Mouse (Mus musculus) intestine, postnatal 0 days (tissue): ENCODE results near the gene Dgke. TPM values are rescaled to one million over a fixed set of nuclear protein-coding genes. Genes with fewer than 3 reads are reported as not detected.

Experiments used
- ATAC-seq: fragments of 200-750 bp; cut with Nextera tagmentation; 2 replicates; pipeline ENCODE4 v1.8.0; 2017; ENCODE audit warnings: mild to moderate bottlenecking, moderate TSS enrichment, moderate library complexity
- H3K27ac ChIP-seq: fragments of 300-500 bp; sonication (generic); 2 replicates; pipeline ENCODE4 v1.5.1; 2014; ENCODE audit warnings: mild to moderate bottlenecking, low read depth, low read length, moderate library complexity
- H3K27me3 ChIP-seq: fragments of 300-500 bp; sonication (generic); replicated peaks from 2 replicates; pipeline ENCODE4 v1.6.1; 2014; ENCODE audit warnings: low read length, mixed read lengths; ENCODE audit not compliant: control insufficient read depth, insufficient read depth
- H3K36me3 ChIP-seq: fragments of 300-500 bp; sonication (generic); 2 replicates; pipeline ENCODE4 v1.6.1; 2014; ENCODE audit warnings: mild to moderate bottlenecking, moderate library complexity; ENCODE audit not compliant: control insufficient read depth, insufficient read depth
- H3K4me1 ChIP-seq: fragments of 300-500 bp; sonication (generic); replicated peaks from 2 replicates; pipeline ENCODE4 v1.6.1; 2014; ENCODE audit warnings: antibody characterized with exemption, low read length, mixed read lengths; ENCODE audit not compliant: control insufficient read depth, insufficient read depth
- H3K4me2 ChIP-seq: fragments of 300-500 bp; sonication (generic); replicated peaks from 2 replicates; pipeline ENCODE4 v1.6.1; 2014; ENCODE audit warnings: low read depth, mild to moderate bottlenecking, moderate library complexity
- H3K4me3 ChIP-seq: fragments of 300-500 bp; sonication (generic); 2 replicates; pipeline ENCODE4 v1.5.1; 2014; ENCODE audit warnings: low read depth, low read length
- H3K9ac ChIP-seq: fragments of 300-500 bp; sonication (generic); 2 replicates; pipeline ENCODE4 v1.6.1; 2014; ENCODE audit warnings: mild to moderate bottlenecking, low read depth, low read length
- H3K9me3 ChIP-seq: fragments of 300-500 bp; sonication (generic); 2 replicates; pipeline ENCODE4 v1.6.1; 2016; ENCODE audit warnings: mixed run types; ENCODE audit not compliant: control insufficient read depth
- CTCF ChIP-seq: sonication (generic); IDR thresholded peaks from 2 replicates; pipeline ENCODE4 v1.5.1; 2016; ENCODE audit warnings: low read depth, mild to moderate bottlenecking, control low read depth, antibody characterized with exemption, moderate library complexity
- WGBS: fragments of 180-500 bp; shearing (Covaris S2); extraction: QIAGEN DNeasy Blood & Tissue Kit; methylation state at CpG from one replicate; pipeline ENCODE4 v1.1.7; 2014; 5-methylcytosine and 5-hydroxymethylcytosine counted together
- polyA plus RNA-seq: library from polyadenylated mRNA; unstranded; fragments of >200 nt; fragmentation: Nextera tagmentation; extraction: Ambion mirVana; gene quantifications from 2 replicates; pipeline ENCODE4 v1.2.1, GENCODE M21; 2015

Gene Dgke
- polyA plus RNA-seq: 1.7 and 2.0 TPM in 2 replicates

- TF ChIP-seq CTCF: no peak
- H3K9me3 ChIP-seq: no peaks in the 10 kb centered on the region
- no peaks in the 10 kb centered on the region for H3K27me3 ChIP-seq
- no peaks in the 10 kb centered on the region for H3K36me3 ChIP-seq
- ATAC-seq: no peak
- H3K4me3 ChIP-seq: no peak within 1 kb of the TSS
- WGBS: 86% methylated on average over 1 of the region's 1 CpGs
- H3K4me1 ChIP-seq: no peaks in the 10 kb centered on the region
- no peak within 1 kb of the TSS for H3K9ac ChIP-seq
- H3K4me2 ChIP-seq: no peak within 1 kb of the TSS
- H3K27ac ChIP-seq: no peak within 1 kb of the TSS
Observed at GRCm38 (mm10) chr11:89066750-89067149, at the start of gene Dgke. Gene Dgke, minus strand, starts transcription at chr11:89066850.

- Histone ChIP-seq H3K4me2 (0 out of 2 replicates have a peak overlapping the region, but pooled peaks have one; percentile 30), H3K4me1 (no peaks in the 10 kb centered on the region), H3K4me3 (no peak overlapping the region), H3K27me3 (no peaks in the 10 kb centered on the region), H3K36me3 (no peaks in the 10 kb centered on the region), H3K9ac (no peak overlapping the region), H3K9me3 (no peaks in the 10 kb centered on the region), H3K27ac (no peak overlapping the region)
- 17% methylated on average over 12 of the region's 12 CpGs for WGBS
- ATAC-seq: peak; percentile 77
- TF ChIP-seq CTCF: no peak
Observed at GRCm38 (mm10) chr11:89107180-89107807, 40.6 kb upstream of the Dgke start.

- peak; percentile 33 for TF ChIP-seq CTCF
- 89% methylated on average over 11 of the region's 11 CpGs for WGBS
- Histone ChIP-seq H3K4me2 (no peak overlapping the region), H3K27ac (no peak overlapping the region), H3K4me1 (no peaks in the 10 kb centered on the region), H3K4me3 (no peak overlapping the region), H3K27me3 (no peaks in the 10 kb centered on the region), H3K9me3 (no peaks in the 10 kb centered on the region), H3K36me3 (no peaks in the 10 kb centered on the region), H3K9ac (no peak overlapping the region)
- ATAC-seq: no peak
Observed at GRCm38 (mm10) chr11:89105823-89106222, 39.2 kb upstream of the Dgke start.

- Histone ChIP-seq H3K9me3 (no peaks in the 10 kb centered on the region), H3K27ac (no peak overlapping the region), H3K4me3 (no peak overlapping the region), H3K4me2 (no peak overlapping the region), H3K27me3 (no peaks in the 10 kb centered on the region), H3K36me3 (no peaks in the 10 kb centered on the region), H3K9ac (no peak overlapping the region), H3K4me1 (no peaks in the 10 kb centered on the region)
- no peak for TF ChIP-seq CTCF
- WGBS: 95% methylated on average over 8 of the region's 8 CpGs
- no peak for ATAC-seq
Observed at GRCm38 (mm10) chr11:89105211-89105610, 38.6 kb upstream of the Dgke start.

GRCm38 (mm10) chr11:89103166-89103565 is 36.5 kb upstream of the Dgke start:
- Histone ChIP-seq H3K9me3 (no peaks in the 10 kb centered on the region), H3K4me2 (no peak overlapping the region), H3K36me3 (no peaks in the 10 kb centered on the region), H3K4me1 (no peaks in the 10 kb centered on the region), H3K9ac (no peak overlapping the region), H3K27ac (no peak overlapping the region), H3K27me3 (no peaks in the 10 kb centered on the region), H3K4me3 (no peak overlapping the region)
- ATAC-seq: no peak
- 89% methylated on average over 14 of the region's 14 CpGs for WGBS
- TF ChIP-seq CTCF: no peak

- H3K27me3 ChIP-seq: no peaks in the 10 kb centered on the region
- peak overlapping the region; percentile 47 for H3K4me3 ChIP-seq
- H3K9me3 ChIP-seq: no peaks in the 10 kb centered on the region
- H3K4me1 ChIP-seq: no peaks in the 10 kb centered on the region
- H3K36me3 ChIP-seq: no peaks in the 10 kb centered on the region
- H3K27ac ChIP-seq: no peak overlapping the region
- H3K4me2 ChIP-seq: peak overlapping the region; percentile 83
- ATAC-seq: no peak
- TF ChIP-seq CTCF: no peak
- WGBS: 13% methylated on average over 17 of the region's 17 CpGs
- peak overlapping the region; percentile 42 for H3K9ac ChIP-seq
Observed at GRCm38 (mm10) chr11:89100826-89101321, 34.2 kb upstream of the Dgke start.
